9 mouse cellular contexts compared by ENCODE assay signal in genomic region chr19:44487266-44487665, GRCm38 (mm10). TPM values are rescaled to one million over a fixed set of nuclear protein-coding genes. Genes with fewer than 3 reads are reported as not detected.
DNase-seq lines count a peak whose midpoint lies in the region; ATAC-seq lines count a peak whose summit lies in the region.
"Had no signal": no experiment of that assay in that cellular context is flagged by ENCODE, and none has a peak within 500 bp of the region (broad histone marks: within the 10 kb centered on the region; RNA-seq: fewer than 3 reads in every experiment).

No protein-coding gene starts in this region.

- H3K4me3 ChIP-seq in midbrain, embryonic 10.5 days, result no peak overlapping the region
- no peak overlapping the region for H3K4me3 ChIP-seq in midbrain, embryonic 16.5 days (ENCODE audit: low read depth, low read length)
- no peak overlapping the region for H3K4me3 ChIP-seq in embryonic facial prominence, embryonic 14.5 days (ENCODE audit: low read depth, low read length)

- no peak for ATAC-seq in midbrain, embryonic 16.5 days
- no peak for ATAC-seq in embryonic facial prominence, embryonic 14.5 days (ENCODE audit: low read depth)
- peak; percentile 99 for ATAC-seq in megakaryocyte-erythroid progenitor cell, adult 5-6 weeks (replicated peaks; ENCODE audit: low FRiP score, low TSS enrichment, poor library complexity, severe bottlenecking)

- H3K27me3 ChIP-seq in midbrain, embryonic 10.5 days (ENCODE audit: low read depth, poor library complexity, severe bottlenecking), result peaks cover 71% of the 10 kb centered on the region
- peaks cover 21% of the 10 kb centered on the region for H3K27me3 ChIP-seq in midbrain, embryonic 16.5 days (ENCODE audit: control insufficient read depth, insufficient read depth, low read depth, low read length)
- H3K27me3 ChIP-seq in embryonic facial prominence, embryonic 14.5 days (replicated peaks; ENCODE audit: control insufficient read depth, insufficient read depth, low read length), result no peaks in the 10 kb centered on the region

- H3K36me3 ChIP-seq in midbrain, embryonic 10.5 days, result no peaks in the 10 kb centered on the region
- H3K36me3 ChIP-seq in midbrain, embryonic 16.5 days (ENCODE audit: control insufficient read depth, insufficient read depth, low read length), result no peaks in the 10 kb centered on the region
- H3K36me3 ChIP-seq in embryonic facial prominence, embryonic 14.5 days (ENCODE audit: control insufficient read depth, insufficient read depth, low read length), result no peaks in the 10 kb centered on the region

- intact Hi-C loops in left cerebral cortex, postnatal 36 days (cut with DNase I), result no loop called here

- no peak overlapping the region for H3K9ac ChIP-seq in midbrain, embryonic 16.5 days (ENCODE audit: low read depth, low read length)
- no peak overlapping the region for H3K9ac ChIP-seq in embryonic facial prominence, embryonic 14.5 days (ENCODE audit: low read depth, low read length)

- no peaks in the 10 kb centered on the region for H3K4me1 ChIP-seq in midbrain, embryonic 10.5 days
- H3K4me1 ChIP-seq in midbrain, embryonic 16.5 days (ENCODE audit: control insufficient read depth, insufficient read depth, low read length), result no peaks in the 10 kb centered on the region
- no peaks in the 10 kb centered on the region for H3K4me1 ChIP-seq in embryonic facial prominence, embryonic 14.5 days (ENCODE audit: control insufficient read depth, insufficient read depth, low read length)

- no peak overlapping the region for H3K27ac ChIP-seq in midbrain, embryonic 10.5 days (replicated peaks)
- no peak overlapping the region for H3K27ac ChIP-seq in midbrain, embryonic 16.5 days (ENCODE audit: low read length)
- no peak overlapping the region for H3K27ac ChIP-seq in embryonic facial prominence, embryonic 14.5 days (replicated peaks; ENCODE audit: low read depth, low read length)

- DNase-seq in midbrain, embryonic 10.5 days (ENCODE audit: low spot score), result peak; percentile 42
- DNase-seq in ZHBTc4 (ENCODE audit: low read depth, low spot score), result peak; percentile 94
- DNase-seq in embryonic facial prominence, embryonic 14.5 days (ENCODE audit: low spot score), result peak; percentile 38
- peak; percentile 61 for DNase-seq in kidney, postnatal 10 days
- peak; percentile 81 for DNase-seq in thymus, postnatal 0 days (ENCODE audit: low spot score)
- DNase-seq in left cerebral cortex, postnatal 36 days (ENCODE audit: low spot score in 2 of 2), result no peak

- WGBS in midbrain, embryonic 10.5 days, result 16% methylated on average over 8 of the region's 8 CpGs
- WGBS in midbrain, embryonic 16.5 days, result 9% methylated on average over 8 of the region's 8 CpGs
- 12% methylated on average over 8 of the region's 8 CpGs for WGBS in embryonic facial prominence, embryonic 14.5 days

- no peaks in the 10 kb centered on the region for H3K9me3 ChIP-seq in midbrain, embryonic 10.5 days (replicated peaks)
- no peaks in the 10 kb centered on the region for H3K9me3 ChIP-seq in midbrain, embryonic 16.5 days (replicated peaks; ENCODE audit: control insufficient read depth, low read length, poor library complexity, severe bottlenecking)
- H3K9me3 ChIP-seq in embryonic facial prominence, embryonic 14.5 days (ENCODE audit: control insufficient read depth, low read length), result no peaks in the 10 kb centered on the region

- no peak overlapping the region for H3K4me2 ChIP-seq in midbrain, embryonic 16.5 days (ENCODE audit: low read length)
- H3K4me2 ChIP-seq in embryonic facial prominence, embryonic 14.5 days (ENCODE audit: low read depth, low read length), result no peak overlapping the region

RNA-seq across cellular contexts. Expression of gene Wnt8b, which starts 6.0 kb away (rescaled TPM):
- polyA plus RNA-seq in midbrain, embryonic 10.5 days (2016; fragmentation: Nextera tagmentation; extraction: Ambion mirVana), result 21.2 and 27.7 TPM in 2 replicates
- 1.2 and 2.1 TPM in 2 replicates for polyA plus RNA-seq in midbrain, embryonic 16.5 days (2015; fragmentation: Nextera tagmentation; extraction: Ambion mirVana)
- 0.14 and 0.34 TPM in 2 replicates for polyA plus RNA-seq in embryonic facial prominence, embryonic 14.5 days (2014; fragmentation: Nextera tagmentation; extraction: Ambion mirVana)
- total RNA-seq in megakaryocyte-erythroid progenitor cell, adult 5-6 weeks (2014; fragmentation: Nextera tagmentation), result not detected in 2 replicates
- total RNA-seq in megakaryocyte-erythroid progenitor cell, adult 5-6 weeks (2017), result not detected in 2 replicates
- 4.3 and 4.5 TPM in 2 replicates for polyA plus RNA-seq in thymus, postnatal 0 days (2015; fragmentation: Nextera tagmentation; extraction: Ambion mirVana)
- not detected for total RNA-seq in left cerebral cortex, postnatal 36 days (2021)
- total RNA-seq: gastrocnemius, postnatal 4 days had no signal

RNA-seq across cellular contexts. Expression of gene Sec31b, which starts 58.4 kb away (rescaled TPM):
- 0.58 and 0.91 TPM in 2 replicates for polyA plus RNA-seq in midbrain, embryonic 10.5 days (2016; fragmentation: Nextera tagmentation; extraction: Ambion mirVana)
- 0.15 and 0.32 TPM in 2 replicates for polyA plus RNA-seq in midbrain, embryonic 16.5 days (2015; fragmentation: Nextera tagmentation; extraction: Ambion mirVana)
- 0.33 and 0.46 TPM in 2 replicates for polyA plus RNA-seq in embryonic facial prominence, embryonic 14.5 days (2014; fragmentation: Nextera tagmentation; extraction: Ambion mirVana)
- 0.47 and 1.7 TPM in 2 replicates for total RNA-seq in megakaryocyte-erythroid progenitor cell, adult 5-6 weeks (2014; fragmentation: Nextera tagmentation)
- total RNA-seq in megakaryocyte-erythroid progenitor cell, adult 5-6 weeks (2017), result 0.23 and 0.61 TPM in 2 replicates
- 0.81 and 0.82 TPM in 2 replicates for polyA plus RNA-seq in thymus, postnatal 0 days (2015; fragmentation: Nextera tagmentation; extraction: Ambion mirVana)
- under 1 TPM; 0.07 to 0.36 TPM for total RNA-seq in left cerebral cortex, postnatal 36 days (2021)

Comparison
In these comparisons a context has a peak if more than half of its experiments do, and no peak if none do; other contexts are left out.
1. DNase-seq: peak in midbrain, embryonic 10.5 days (single experiment), ZHBTc4 (single experiment), embryonic facial prominence, embryonic 14.5 days (single experiment), kidney, postnatal 10 days (single experiment) and thymus, postnatal 0 days (single experiment); none in left cerebral cortex, postnatal 36 days (0 of 2).